Mouse (Mus musculus) Muller cell, postnatal 12 days (primary cell): ENCODE data around the gene Trim32.

Experiments
- DNase-seq: peaks from one replicate; pipeline ENCODE4 v3.0.0-alpha.2; 2015; ENCODE audit errors: inconsistent ontology term

The Trim32 gene

DNA sequence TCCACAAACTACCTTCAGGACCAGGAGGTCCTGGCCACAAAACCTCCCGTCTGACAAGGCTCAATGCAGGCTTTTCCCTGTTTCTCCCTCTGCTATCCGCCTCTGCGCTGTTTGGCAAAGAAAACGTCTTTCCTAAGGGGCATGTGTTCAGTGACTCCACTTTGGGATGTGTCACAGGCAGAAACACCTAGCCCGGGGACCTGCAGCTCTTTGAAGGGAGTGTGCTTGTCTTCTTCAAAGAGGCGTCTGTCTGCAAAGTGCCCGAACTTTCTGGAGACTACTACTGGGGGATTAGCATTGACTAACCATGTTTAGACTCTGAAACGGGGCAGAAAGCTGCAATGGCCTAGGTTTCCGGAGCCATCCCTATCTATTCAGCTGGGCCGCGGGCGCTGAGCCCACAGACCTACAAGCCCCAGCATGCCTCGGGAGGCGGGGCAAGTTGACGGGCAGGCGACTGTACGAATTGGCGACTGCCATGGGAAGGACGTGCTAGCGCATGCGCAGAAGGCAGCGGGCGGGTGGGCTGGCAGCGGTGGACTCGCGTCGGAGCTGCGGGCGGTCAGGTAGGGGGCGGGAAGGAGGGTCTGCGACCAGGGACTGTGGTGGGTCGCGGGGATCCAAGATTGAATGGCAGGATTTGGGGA is at the start of gene Trim32:
Gene Trim32 (plus strand): TSS at position 483 of the 647 bp plus-strand sequence.
- DNase-seq, result peak; percentile 97

DNA sequence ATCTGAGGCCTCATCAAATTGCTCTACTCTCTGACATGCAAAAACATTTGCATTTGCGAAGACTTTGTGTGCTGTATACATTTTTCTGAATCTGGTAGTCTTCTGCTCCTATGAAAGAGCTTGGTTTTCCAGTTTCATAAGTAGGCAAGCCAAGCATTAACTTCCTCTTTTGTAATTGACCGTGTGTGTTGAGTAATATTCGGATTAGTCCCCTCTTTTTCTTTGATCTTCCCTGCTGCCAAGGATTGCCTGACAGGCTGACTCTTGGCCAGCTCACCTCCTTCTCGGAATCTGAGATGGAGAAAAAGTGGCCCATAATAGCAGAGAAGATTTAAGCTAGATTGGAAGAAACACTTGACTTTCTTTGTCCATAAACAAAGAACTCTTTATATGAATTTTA is 39.3 kb upstream of the Trim32 start:
- DNase-seq, result no peak

DNA sequence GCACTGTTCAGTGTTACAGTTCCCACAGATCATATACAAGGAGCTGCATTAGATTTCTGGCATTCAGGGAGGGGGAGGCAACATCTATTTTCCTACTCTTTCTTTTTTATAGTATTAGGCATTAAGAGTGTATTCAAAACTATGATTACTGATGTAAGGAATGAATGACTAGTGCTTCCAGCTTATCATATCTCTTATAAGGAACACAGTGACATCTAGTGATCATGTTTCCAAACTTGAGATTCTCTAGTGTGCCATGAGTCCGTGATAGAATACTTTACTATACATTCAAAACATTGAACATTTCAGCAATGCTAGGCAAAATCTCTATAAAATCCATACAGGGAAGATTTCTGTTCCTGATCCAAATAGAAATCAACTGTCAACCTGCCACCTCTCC is 24.5 kb upstream of the Trim32 start:
- no peak for DNase-seq

DNA sequence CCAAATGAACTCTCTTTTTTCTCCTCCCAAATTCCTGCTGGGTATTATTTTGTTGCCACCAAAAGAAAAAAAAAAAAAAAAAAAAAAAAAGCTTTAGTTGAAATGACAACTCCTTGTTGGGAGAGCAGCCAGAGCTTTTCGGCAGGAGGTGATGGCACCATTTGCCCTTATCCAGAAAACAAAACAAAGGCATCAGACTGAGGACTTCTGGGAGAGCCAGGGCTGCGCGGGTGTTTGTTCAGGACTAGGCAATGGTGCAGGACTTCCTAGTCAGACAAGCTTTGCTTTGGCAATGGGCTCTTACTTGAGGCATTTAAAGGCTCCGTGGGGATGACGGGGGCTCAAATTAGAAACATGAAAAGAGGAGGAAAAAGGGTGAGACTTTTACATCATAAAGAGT is 17.8 kb upstream of the Trim32 start:
- peak; percentile 78 for DNase-seq

DNA sequence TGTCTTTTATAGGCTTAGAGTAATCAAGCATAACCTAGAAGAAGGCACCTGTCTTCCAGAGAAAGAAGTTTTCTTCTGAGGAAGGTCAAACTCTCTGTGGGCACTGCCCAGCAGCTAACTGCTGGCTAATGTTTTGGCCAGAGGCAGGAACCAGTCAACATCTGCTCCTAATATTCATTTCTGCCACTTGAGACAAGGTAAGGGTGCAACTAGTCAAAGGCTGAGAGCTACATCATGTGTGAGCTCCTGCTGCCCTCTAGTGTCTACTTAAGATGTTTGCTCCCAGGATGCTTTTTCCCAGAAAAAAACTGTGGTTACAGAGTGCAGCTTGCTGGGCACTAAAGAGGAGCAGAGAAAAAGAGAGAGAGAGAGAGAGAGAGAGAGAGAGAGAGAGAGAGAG is 15.0 kb upstream of the Trim32 start:
- DNase-seq, result peak; percentile 33

DNA sequence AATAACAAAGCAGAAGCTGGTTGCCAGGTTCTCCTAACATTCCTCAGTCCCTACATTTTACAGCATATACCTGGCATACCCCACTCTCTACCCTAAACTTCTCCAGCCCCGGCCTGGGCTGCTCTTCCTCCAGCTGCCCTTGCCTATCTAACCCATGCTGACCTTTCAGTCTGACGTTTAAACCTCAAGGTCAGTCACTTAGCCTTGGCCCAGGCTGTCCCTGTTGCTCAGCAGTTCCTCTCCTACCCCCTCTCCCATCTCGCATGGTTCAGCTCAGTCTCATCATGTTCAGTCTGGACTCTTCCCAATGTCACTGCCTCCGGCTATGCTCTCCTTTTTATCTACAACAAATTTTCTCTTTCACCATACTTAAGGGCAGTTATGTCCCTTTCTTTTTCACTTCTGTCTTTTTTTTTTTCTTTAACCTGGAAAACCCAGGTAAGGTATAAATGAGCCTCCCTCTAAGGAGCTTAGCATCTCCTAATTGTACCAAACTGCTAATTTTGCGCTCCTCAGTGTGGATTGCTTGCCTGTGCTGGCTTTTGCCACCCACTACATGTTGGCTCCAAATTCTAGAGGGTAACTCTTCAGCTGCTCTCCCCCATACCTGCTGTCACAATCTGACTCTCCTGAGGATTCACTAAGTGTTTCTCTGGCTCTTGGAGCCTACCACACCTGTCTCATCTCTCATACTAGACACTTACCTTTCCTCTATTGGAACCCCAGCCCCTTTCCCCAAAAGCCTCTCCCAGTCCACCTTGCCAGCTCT is 10.0 kb upstream of the Trim32 start:
- DNase-seq, result no peak

DNA sequence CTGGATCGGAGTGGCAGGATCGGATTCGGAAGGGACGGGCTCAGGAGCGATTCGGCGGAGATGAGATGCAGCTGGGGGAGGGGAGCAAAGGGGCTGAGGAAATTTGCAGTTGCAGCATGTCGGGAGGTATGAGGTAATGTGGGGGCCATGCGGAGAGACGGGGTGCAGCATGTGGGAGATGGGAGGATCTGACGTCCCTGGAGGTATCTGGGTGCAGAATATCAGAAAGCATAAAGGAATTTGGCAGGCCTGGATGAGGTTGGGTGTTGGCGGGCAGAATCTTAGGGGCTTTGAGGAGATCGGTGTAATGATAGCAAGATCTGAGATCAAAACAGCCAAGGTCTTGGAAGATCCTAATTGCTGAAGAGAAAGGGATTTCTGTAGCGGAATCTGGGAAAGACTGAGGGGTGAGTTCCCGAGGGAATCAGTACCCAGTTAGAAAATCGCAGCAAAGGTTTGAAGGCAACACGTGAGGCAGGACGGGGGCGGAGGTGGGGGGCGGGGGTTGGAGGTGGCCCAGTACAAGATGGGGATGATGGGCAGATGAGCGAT is 441 bp downstream of the Trim32 start:
- DNase-seq, result peak; percentile 63

DNA sequence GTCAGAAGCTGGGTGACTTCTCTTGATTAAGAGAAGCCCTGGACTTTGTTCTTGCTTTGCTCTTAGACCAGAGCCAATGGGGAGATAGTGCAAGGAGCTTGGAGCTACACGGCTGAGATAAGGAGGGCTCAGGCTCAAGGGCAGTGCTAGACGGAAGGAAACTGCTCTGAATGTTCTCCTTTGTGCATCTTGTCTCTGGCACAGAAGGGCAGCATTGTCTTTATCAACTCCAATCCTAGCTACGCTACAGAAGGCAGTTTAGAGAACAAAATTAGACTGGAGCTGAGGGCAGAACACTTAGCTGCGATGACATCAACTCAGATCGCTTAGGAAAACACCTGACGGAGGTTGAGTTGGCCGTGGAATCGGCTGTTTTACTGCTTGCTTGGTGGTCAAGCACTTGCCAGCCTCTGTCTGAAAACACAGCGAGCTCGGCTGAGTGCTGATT is 2.4 kb downstream of the Trim32 start:
- DNase-seq, result no peak

DNA sequence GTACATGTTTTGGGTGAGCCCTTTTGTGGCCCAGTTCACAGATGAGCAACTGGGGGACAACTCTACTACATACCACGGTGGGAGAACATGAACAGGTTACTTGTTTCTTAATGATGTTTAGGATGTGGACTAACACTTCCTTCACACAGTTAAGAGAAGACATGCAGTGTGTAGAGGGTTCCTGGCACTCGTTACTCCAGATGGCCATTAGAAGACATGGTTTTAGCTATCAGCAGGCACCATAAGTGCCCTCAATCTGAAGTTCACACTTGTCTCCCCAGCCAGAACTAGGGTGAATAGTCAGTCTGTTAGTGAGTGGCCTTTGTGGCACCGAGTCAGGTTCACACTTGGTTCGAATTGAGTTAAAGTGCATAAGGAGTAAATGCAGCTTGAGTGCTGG is 3.3 kb downstream of the Trim32 start:
- DNase-seq, result no peak

DNA sequence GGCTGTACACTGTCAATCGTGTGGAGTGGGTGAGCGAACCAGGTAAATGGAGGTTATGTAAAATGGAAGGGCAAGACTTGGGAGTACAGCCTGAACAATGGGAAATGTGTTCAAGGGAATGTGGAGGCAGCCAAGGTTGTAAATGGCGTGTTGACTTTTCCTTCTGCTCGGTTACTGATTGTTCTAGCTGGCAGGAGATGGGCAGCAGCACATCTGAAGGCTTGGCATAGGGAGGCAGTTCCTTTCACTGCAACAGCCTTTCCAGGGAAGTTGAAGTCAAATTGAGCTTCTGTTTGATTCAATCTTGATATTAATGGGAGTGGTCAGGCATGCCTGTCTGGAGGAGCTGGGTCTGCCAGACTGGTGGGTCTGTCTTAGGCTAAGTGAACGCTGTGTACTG is 5.5 kb downstream of the Trim32 start:
- no peak for DNase-seq

DNA sequence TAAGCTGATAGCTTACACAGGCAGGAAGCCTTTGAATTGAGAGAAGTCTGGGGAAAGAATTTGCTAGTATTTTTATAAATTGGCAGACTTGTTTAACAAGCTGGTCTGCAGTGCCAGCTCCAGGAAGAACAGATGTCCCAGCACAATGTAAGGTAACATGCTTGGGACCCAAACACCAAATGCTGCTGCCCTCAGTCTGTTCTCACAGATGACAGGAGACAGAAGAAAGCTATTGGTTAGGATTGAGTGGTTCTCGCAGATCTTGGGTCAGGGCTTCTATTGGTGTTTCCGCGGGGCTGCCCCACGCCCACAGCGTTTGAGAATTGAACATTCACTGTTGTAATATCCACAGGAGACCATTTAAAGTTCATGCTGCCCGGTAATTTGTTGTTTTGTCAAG is 6.1 kb downstream of the Trim32 start:
- no peak for DNase-seq

DNA sequence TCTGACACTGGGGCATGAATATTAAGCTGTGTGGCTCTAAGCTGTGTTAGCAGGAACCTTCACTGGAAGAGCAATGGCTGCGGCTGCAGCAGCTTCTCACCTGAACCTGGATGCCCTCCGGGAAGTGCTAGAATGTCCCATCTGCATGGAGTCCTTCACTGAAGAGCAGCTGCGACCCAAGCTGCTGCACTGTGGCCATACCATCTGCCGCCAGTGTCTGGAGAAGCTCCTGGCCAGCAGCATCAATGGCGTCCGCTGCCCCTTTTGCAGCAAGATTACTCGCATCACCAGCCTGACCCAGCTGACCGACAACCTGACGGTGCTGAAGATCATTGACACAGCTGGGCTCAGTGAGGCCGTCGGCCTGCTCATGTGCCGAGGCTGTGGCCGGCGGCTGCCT is 8.3 kb downstream of the Trim32 start:
- DNase-seq, result no peak

DNA sequence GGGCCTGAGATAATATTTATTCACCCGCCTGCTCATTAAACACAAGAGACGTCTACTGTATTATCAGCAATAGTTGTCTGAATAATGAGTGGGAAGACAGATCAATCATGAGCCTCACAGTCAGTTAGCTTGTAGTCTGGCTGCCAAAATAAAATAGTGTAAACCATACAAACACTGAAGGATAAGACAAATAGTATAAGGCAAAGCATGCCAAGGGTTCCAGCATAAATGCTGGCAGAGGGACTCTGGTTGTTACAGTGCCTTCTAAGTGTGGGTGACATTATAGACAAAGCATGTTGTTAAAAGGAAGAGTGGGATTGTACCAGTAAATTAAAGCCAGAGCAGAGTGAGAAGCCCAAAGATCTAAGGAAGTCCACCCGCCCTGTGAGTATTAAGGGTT is 15.3 kb downstream of the Trim32 start:
- DNase-seq, result no peak

DNA sequence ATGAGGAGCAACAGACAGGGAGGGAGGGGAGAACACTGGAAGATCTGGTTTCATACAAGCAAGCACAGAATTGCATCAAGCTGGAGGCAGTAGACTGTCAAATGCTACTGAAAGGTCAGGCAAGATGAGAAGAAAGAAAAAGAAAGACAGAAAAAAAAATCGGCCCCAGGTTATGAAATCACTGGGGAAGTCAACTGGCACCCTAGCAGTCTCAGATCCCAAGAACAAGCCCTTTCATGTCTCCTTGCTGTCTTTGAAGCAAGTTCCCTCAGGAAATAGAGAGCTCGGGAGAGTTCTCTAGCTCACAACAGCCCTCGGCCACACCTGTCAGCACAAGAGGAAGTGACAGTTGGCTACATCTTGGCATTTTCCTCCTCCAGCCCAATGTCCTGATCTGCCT is 33.4 kb downstream of the Trim32 start:
- no peak for DNase-seq

DNA sequence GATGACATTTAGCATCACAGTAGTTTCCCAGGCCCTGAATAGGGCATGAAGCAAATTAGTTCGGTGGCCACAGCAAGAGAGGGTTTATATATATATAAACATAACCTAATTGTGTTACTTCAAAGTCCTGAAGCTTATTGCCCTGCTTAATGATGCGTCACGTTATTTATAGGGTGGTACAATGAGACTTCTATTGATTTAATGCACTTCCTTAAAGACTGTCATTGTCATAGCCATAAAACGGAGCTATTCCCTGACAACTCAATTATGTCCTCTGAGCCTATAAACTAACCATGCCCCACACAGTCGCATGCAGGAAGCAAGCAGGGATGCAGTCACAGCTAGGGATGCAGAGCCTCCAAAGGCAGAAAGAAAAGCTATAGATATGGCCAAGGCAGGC is 37.8 kb downstream of the Trim32 start:
- DNase-seq, result no peak

DNA sequence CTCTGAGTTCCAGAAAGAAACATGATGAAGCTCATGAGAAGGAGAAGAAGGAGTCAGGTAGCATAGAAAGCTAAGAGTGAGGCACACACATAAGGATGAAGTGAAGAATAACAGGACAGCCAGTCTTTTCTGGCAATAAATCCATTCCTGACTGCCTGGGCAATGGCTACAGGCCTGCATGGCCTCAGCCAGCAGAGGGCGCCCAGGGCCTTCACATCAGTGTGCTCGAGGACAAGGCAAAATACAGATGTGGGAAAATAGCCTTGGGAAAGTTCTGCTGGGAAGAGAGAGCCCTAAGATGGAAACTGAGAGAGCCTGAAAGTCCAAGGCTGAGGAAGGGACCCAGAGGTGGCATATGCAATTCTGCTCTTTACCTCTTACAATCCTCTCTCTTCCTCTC is 49.9 kb downstream of the Trim32 start:
- peak; percentile 69 for DNase-seq

DNA sequence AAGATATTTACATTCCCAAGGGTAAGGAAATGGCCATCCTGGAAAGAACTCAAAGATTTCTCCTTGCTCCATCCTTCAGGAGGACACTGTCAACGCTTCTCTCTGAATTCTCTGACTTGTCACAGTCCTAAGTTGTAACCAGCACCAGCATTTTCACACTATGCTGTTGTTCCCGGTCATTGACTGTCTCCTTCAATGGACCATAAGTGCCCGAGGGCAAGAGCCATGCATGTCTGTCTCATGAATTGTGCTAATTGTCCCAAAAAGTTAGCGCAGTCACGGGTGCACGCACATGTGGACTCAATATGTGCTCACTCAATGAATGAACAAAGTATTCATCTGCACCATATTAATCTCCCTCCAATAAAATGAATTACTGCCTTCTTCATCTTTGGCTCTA is 58.4 kb downstream of the Trim32 start:
- no peak for DNase-seq
